Comparison of ENCODE assay signal across 10 mouse cellular contexts in the genomic region with DNA sequence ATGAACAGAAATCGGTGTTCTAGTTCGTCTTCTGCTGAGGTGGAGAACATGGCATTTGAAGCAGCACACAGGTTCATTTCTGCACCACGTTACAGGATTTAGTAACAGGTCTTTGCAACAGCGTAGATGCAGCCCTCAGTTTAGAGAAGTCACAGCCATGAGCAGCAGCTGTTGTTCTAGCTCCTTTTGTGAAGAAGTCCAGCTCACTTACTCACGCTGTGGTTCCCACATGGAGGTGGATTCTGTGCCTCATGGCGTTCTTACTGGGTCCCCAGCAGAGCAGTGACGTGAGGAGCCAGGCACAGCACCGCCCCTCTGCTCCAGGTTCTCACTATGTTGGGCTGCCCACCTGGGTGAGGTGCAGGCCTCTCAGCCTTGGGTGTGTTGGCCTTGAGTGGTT.
"Had no signal": no experiment of that assay in that cellular context is flagged by ENCODE, and none has a peak within 500 bp of the region (broad histone marks: within the 10 kb centered on the region; RNA-seq: fewer than 3 reads in every experiment).

No protein-coding gene starts in this region.

- H3K27ac ChIP-seq: limb, embryonic 10.5 days; liver, embryonic 15.5 days; midbrain, embryonic 13.5 days; stomach, embryonic 15.5 days had no signal

- H3K4me3 ChIP-seq: limb, embryonic 10.5 days; liver, embryonic 15.5 days; midbrain, embryonic 13.5 days; stomach, embryonic 15.5 days had no signal

- H3K4me1 ChIP-seq: stomach, embryonic 15.5 days had no signal

- DNase-seq: kidney, adult 8-10 months; kidney, postnatal 25 days; layer of hippocampus, adult 9-11 months; lung, embryonic 14.5 days; thymus, postnatal 36 days had no signal

- H3K4me2 ChIP-seq: liver, embryonic 11.5 days; liver, embryonic 15.5 days; lung, embryonic 14.5 days; midbrain, embryonic 13.5 days; stomach, embryonic 15.5 days had no signal

- H3K9me3 ChIP-seq: limb, embryonic 10.5 days; liver, embryonic 15.5 days; midbrain, embryonic 13.5 days; stomach, embryonic 15.5 days had no signal

- H3K36me3 ChIP-seq: liver, embryonic 15.5 days; stomach, embryonic 15.5 days had no signal

- H3K9ac ChIP-seq: liver, embryonic 15.5 days; lung, embryonic 14.5 days; midbrain, embryonic 13.5 days; stomach, embryonic 15.5 days had no signal

- ATAC-seq: midbrain, embryonic 13.5 days had no signal

- H3K27me3 ChIP-seq: liver, embryonic 15.5 days; midbrain, embryonic 13.5 days; stomach, embryonic 15.5 days had no signal
